Mouse (Mus musculus): ENCODE results near the gene Hoxc9.

DNA sequence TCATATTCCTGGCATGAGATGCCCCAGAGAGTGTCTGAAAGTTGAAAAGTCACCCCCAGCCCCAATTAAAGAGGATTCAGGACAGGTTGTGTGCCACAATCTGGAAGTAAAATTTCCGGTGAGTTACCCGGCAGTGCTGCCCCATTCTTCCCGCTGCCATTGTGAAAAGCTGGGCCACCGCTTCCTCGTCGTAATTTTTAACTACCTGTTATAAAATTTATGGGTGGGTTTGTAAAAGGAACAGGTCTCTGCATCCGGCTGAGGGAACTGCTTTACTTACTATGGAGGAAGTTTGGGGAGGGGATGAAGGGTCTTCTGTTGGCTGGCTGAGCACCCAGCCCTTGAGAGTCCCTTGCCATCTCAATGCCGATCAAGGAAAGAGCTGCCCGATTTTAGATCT, 20.3 kb downstream of the Hoxc9 start:
- TF ChIP-seq CTCF (IDR thresholded peaks at IDR 0.05; ENCODE audit: borderline replicate concordance, insufficient read depth, low read length) (no peak), POLR2A (IDR thresholded peaks at IDR 0.05; ENCODE audit: low read depth, low read length) (no peak)

Data from embryonic fibroblast, embryonic 13.5 days (primary cell).